Mouse (Mus musculus): ENCODE data around the gene Rcn1. TPM values are rescaled to one million over a fixed set of nuclear protein-coding genes. Genes with fewer than 3 reads are reported as not detected.

Rcn1 gene
- polyA plus RNA-seq, 1 experiment from 2014 or later, result 129 TPM

DNA sequence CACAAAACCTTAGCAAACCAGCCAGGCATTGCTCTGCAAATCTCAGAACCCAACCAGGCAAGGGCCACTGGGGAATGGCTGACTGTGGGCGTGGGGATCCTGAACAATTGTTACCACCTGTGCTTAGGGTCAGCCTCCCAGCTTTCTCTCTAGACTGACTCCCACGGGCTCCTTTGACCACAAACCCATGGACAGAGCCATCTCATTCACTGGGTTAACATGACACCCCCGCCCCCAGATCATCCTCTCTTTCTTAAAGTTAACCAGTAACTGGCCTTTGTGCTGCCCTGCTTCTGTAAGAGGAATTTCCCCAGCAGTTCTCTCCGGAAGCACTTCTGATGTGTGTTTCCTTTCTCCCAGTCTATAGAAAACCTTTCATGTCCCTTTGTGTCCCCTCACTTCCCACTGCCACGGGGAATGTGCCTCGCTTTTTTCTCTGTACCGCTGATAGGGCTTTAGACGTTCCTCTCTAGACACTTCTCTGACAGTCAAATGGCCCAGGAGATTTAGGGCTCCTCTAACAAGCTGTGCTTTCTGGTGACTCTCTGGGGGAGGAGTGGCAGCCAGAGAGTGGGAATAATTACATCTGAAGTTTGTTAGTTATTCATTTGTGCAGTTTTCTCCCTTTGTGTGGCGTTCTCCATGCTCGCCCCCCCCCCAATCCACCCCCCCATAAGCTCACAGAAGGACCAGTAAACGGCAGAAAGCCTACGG is 62.6 kb downstream of the Rcn1 start:
- Histone ChIP-seq H3K9me3 (replicated peaks) (no peaks in the 10 kb centered on the region), H3K27me3 (peaks cover 13% of the 10 kb centered on the region; the same call in 1 of the 2 replicates), H3K36me3 (no peaks in the 10 kb centered on the region), H3K27ac (no peak overlapping the region), H3K9ac (no peak overlapping the region), H3K4me3 (no peak overlapping the region), H3K4me2 (no peak overlapping the region), H3K4me1 (replicated peaks) (0 out of 2 replicates have a peak, but pooled peaks cover 2% of the 10 kb centered on the region)
- WGBS, result 40% methylated on average over 12 of the region's 12 CpGs
- no peak for ATAC-seq (replicated peaks; ENCODE audit: insufficient number of reproducible peaks, insufficient read depth, low FRiP score, low read depth)

Other genes with a start within 250 kb of the Rcn1 start
- gene Them7, start 175.0 kb downstream of the Rcn1 start, polyA plus RNA-seq (2015; fragmentation: Nextera tagmentation; extraction: Ambion mirVana), result 0.72 and 0.87 TPM in 2 replicates